Mouse (Mus musculus): ENCODE measurements around the gene Tmem151a.

Gene Tmem151a

GRCm38 (mm10) chr19:5067040-5067799 is 18.1 kb downstream of the Tmem151a start:
- no peak for DNase-seq

- no peak for DNase-seq
Observed at GRCm38 (mm10) chr19:5065104-5065503, 20.2 kb downstream of the Tmem151a start.

GRCm38 (mm10) chr19:5062446-5062845 is 22.9 kb downstream of the Tmem151a start:
- DNase-seq, result no peak

- no peak for DNase-seq
Observed at GRCm38 (mm10) chr19:5062041-5062440, 23.3 kb downstream of the Tmem151a start.

GRCm38 (mm10) chr19:5060365-5061330 is 24.7 kb downstream of the Tmem151a start:
- DNase-seq, result peak; percentile 33

GRCm38 (mm10) chr19:5058801-5059771 is 26.2 kb downstream of the Tmem151a start:
- peak; percentile 52 for DNase-seq

- DNase-seq, result no peak
Observed at GRCm38 (mm10) chr19:5057876-5058775, 27.2 kb downstream of the Tmem151a start.

- peak; percentile 60 for DNase-seq
Observed at GRCm38 (mm10) chr19:5056251-5056650, 29.1 kb downstream of the Tmem151a start.

- peak; percentile 50 for DNase-seq
Observed at GRCm38 (mm10) chr19:5053909-5054308, 31.4 kb downstream of the Tmem151a start.

- DNase-seq, result no peak
Observed at GRCm38 (mm10) chr19:5052853-5053252, 32.5 kb downstream of the Tmem151a start.

GRCm38 (mm10) chr19:5052166-5052822 is 33.0 kb downstream of the Tmem151a start:
- no peak for DNase-seq

GRCm38 (mm10) chr19:5051515-5051914 is 33.8 kb downstream of the Tmem151a start:
- DNase-seq, result no peak

- DNase-seq, result no peak
Observed at GRCm38 (mm10) chr19:5051031-5051430, 34.3 kb downstream of the Tmem151a start.

GRCm38 (mm10) chr19:5050047-5050905 is 35.1 kb downstream of the Tmem151a start, which contains the start of gene Rin1:
TSS of gene Rin1 (plus strand) at chr19:5050481.
- DNase-seq, result peak; percentile 69

- no peak for DNase-seq
Observed at GRCm38 (mm10) chr19:5049325-5049724, 36.0 kb downstream of the Tmem151a start.

GRCm38 (mm10) chr19:5048138-5049056 is 36.9 kb downstream of the Tmem151a start:
- no peak for DNase-seq

- no peak for DNase-seq
Observed at GRCm38 (mm10) chr19:5045531-5045930, 39.8 kb downstream of the Tmem151a start.

GRCm38 (mm10) chr19:5041588-5041987 is 43.7 kb downstream of the Tmem151a start:
- no peak for DNase-seq

All from kidney, postnatal 14 days (tissue).